Mouse (Mus musculus) liver, embryonic 14.5 days (tissue): ENCODE measurements around the gene Ascc3.

Experiments used
- CTCF ChIP-seq: IDR thresholded peaks from 2 replicates; pipeline ENCODE4 v1.5.1; 2016; ENCODE audit warnings: antibody characterized with exemption, low read depth, control low read depth
- EP300 ChIP-seq: IDR thresholded peaks from 2 replicates; pipeline ENCODE4 v1.6.1; 2016; ENCODE audit warnings: antibody characterized with exemption, low read depth

- no peak for TF ChIP-seq EP300
- TF ChIP-seq CTCF: no peak
Measured at GRCm38 (mm10) chr10:50882366-50882765, 289.9 kb downstream of the Ascc3 start.
